Mouse (Mus musculus) forebrain, embryonic 10.5 days (tissue): ENCODE data around the gene Bcl6b. TPM values are rescaled to one million over a fixed set of nuclear protein-coding genes. Genes with fewer than 3 reads are reported as not detected.

ENCODE experiments used
- DNase-seq: peaks from one replicate; pipeline ENCODE4 v3.0.0-alpha.2; 2017; ENCODE audit warnings: low spot score; ENCODE audit errors: extremely low spot score
- H3K27ac ChIP-seq: fragments of 300-500 bp; sonication (generic); 2 replicates; pipeline ENCODE4 v1.5.1; 2016; ENCODE audit warnings: mild to moderate bottlenecking
- H3K27me3 ChIP-seq: fragments of 300-500 bp; sonication (generic); 2 replicates; pipeline ENCODE4 v1.6.1; 2016; ENCODE audit warnings: mild to moderate bottlenecking; ENCODE audit not compliant: poor library complexity, severe bottlenecking
- H3K36me3 ChIP-seq: fragments of 300-500 bp; sonication (generic); replicated peaks from 2 replicates; pipeline ENCODE4 v1.6.1; 2016; ENCODE audit warnings: mild to moderate bottlenecking, moderate library complexity
- H3K4me1 ChIP-seq: fragments of 300-500 bp; sonication (generic); 2 replicates; pipeline ENCODE4 v1.6.1; 2016
- H3K4me3 ChIP-seq: fragments of 300-500 bp; sonication (generic); 2 replicates; pipeline ENCODE4 v1.5.1; 2016; ENCODE audit warnings: mild to moderate bottlenecking, moderate library complexity
- H3K9me3 ChIP-seq: fragments of 300-500 bp; sonication (generic); 2 replicates; pipeline ENCODE4 v1.6.1; 2016; ENCODE audit warnings: mild to moderate bottlenecking, moderate library complexity
- WGBS: fragments of 180-500 bp; shearing (Covaris S2); methylation state at CpG from one replicate; pipeline ENCODE4 v1.1.7; 2016; 5-methylcytosine and 5-hydroxymethylcytosine counted together
- polyA plus RNA-seq: library from polyadenylated mRNA; unstranded; fragments of >200 nt; fragmentation: Nextera tagmentation; extraction: Ambion mirVana; gene quantifications from 2 replicates; pipeline ENCODE4 v1.2.1, GENCODE M21; 2016

Bcl6b gene
- polyA plus RNA-seq, 1 experiment from 2014 or later: 4.5 TPM

GRCm38 (mm10) chr11:70227661-70228245, 1.8 kb downstream of the Bcl6b start:
- Histone ChIP-seq H3K4me1 (peaks cover 56% of the 10 kb centered on the region), H3K27ac (no peak overlapping the region), H3K9me3 (no peaks in the 10 kb centered on the region), H3K36me3 (no peaks in the 10 kb centered on the region), H3K4me3 (peak overlapping the region; percentile 39; the same call in 1 of the 2 replicates), H3K27me3 (peaks cover 89% of the 10 kb centered on the region)
- DNase-seq: no peak
- WGBS: 85% methylated on average over 4 of the region's 4 CpGs

DNA sequence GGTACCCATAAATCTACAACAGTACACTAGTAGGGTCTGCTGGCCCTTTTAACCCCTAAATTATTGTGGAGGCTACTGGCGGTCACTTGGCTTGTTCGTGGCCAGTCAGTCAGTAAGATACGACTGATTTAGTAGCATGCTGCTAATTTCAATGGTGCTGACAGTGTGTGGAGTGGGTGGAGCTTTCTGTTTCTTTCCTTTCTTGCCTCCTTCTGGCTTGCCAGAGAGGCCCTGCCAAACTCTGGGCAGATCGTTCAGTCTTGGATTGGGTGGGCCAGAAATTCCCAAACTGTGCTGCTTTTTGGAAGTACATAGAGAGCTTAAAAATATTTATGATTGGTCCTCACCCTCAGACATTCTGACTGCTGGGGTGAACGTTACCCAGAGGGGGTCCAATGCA, 2.5 kb downstream of the Bcl6b start:
- H3K4me3 ChIP-seq: peak overlapping the region; percentile 39
- 43% methylated on average over 5 of the region's 5 CpGs for WGBS

GRCm38 (mm10) chr11:70226602-70226890, 3.1 kb downstream of the Bcl6b start:
- H3K4me3 ChIP-seq: peak overlapping the region; percentile 39
- H3K9me3 ChIP-seq: no peaks in the 10 kb centered on the region
- H3K36me3 ChIP-seq: no peaks in the 10 kb centered on the region
- WGBS: 3% methylated on average over 18 of the region's 18 CpGs
- no peak for DNase-seq
- peaks cover 92% of the 10 kb centered on the region for H3K27me3 ChIP-seq
- H3K4me1 ChIP-seq: peaks cover 57% of the 10 kb centered on the region
- H3K27ac ChIP-seq: peak overlapping the region; percentile 35; the same call in 1 of the 2 replicates

More for the DNA sequence above, 2.5 kb downstream of the Bcl6b start:
- H3K27me3 ChIP-seq: peaks cover 92% of the 10 kb centered on the region
- DNase-seq: no peak
- H3K36me3 ChIP-seq: no peaks in the 10 kb centered on the region
- no peaks in the 10 kb centered on the region for H3K9me3 ChIP-seq
- H3K4me1 ChIP-seq: peaks cover 54% of the 10 kb centered on the region
- H3K27ac ChIP-seq: no peak overlapping the region

DNA sequence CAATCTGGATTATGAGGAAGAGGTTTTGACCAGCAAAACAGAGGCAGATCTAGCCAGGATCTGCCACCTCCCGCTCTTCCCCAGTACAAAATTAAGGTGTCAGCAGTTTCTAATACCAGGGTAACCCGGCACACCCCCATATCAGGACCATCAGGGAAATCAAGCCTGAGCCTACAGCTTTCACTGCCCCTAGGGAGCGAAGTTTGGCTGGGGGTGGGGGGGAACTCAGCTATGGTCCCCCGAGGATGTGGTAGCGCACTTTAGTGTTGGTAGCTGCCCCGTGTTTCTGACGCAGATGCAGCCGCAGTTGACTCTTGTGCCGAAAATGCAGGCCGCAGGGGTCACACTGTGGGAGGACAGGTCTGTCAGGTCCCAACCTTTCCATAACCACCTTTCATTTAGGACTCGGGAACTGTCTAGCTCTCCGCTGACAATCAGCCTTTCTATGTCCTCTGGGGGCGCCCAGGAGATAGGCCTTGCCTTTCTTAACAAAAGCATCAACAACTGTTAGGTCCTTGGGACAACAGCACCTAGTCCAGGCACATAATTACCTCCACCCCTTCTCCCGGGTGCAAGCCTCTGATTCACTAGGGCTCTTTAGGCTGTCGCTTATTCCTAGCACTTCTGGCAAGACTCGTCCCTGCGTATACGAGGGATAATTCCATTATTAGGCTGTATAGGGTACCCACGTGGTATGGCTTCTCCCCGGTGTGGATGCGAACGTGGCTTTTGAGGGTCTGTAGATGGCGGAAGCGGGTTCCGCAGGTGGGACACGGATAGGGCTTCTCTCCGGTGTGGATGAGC, 3.6 kb downstream of the Bcl6b start:
- WGBS: 17% methylated on average over 27 of the region's 27 CpGs
- H3K9me3 ChIP-seq: no peaks in the 10 kb centered on the region
- H3K27ac ChIP-seq: peak overlapping the region; percentile 35; the same call in 1 of the 2 replicates
- peaks cover 87% of the 10 kb centered on the region for H3K27me3 ChIP-seq
- H3K36me3 ChIP-seq: no peaks in the 10 kb centered on the region
- DNase-seq: peak; percentile 23
- peaks cover 63% of the 10 kb centered on the region for H3K4me1 ChIP-seq
- peak overlapping the region; percentile 39 for H3K4me3 ChIP-seq

DNA sequence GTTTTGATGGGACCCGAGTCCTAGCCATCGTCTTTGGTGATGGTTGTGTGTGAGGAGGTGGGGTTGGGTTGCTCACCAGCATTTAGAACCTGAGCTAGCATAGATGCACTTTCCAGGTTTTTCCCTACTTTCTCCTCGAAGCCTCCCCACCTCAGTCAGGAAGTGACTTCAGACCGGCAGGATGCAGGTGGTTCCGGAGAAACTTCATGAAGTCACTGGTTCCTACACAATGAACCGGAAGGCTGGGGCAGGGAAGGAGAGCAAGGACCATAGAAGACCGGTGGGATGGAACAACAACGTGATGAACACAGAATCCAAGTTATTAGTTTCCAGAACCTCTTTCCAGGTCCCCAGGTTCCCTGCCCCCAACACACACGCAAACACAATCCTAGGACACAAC, 5.9 kb downstream of the Bcl6b start:
- no peak for DNase-seq
- Histone ChIP-seq H3K4me1 (peaks cover 64% of the 10 kb centered on the region), H3K4me3 (no peak overlapping the region), H3K9me3 (no peaks in the 10 kb centered on the region), H3K27me3 (peaks cover 79% of the 10 kb centered on the region), H3K27ac (no peak overlapping the region), H3K36me3 (peaks cover under 1% of the 10 kb centered on the region; the same call in 1 of the 2 replicates)
- 87% methylated on average over 9 of the region's 9 CpGs for WGBS

- DNase-seq: no peak
- peak overlapping the region; percentile 65 for H3K4me3 ChIP-seq
- peak overlapping the region; percentile 90 for H3K27ac ChIP-seq
- no peaks in the 10 kb centered on the region for H3K9me3 ChIP-seq
- H3K27me3 ChIP-seq: peaks cover 79% of the 10 kb centered on the region
- peaks cover 54% of the 10 kb centered on the region for H3K4me1 ChIP-seq
- H3K36me3 ChIP-seq: peaks cover 19% of the 10 kb centered on the region
- 10% methylated on average over 14 of the region's 14 CpGs for WGBS
Observed at GRCm38 (mm10) chr11:70221603-70222500, 7.7 kb downstream of the Bcl6b start.

DNA sequence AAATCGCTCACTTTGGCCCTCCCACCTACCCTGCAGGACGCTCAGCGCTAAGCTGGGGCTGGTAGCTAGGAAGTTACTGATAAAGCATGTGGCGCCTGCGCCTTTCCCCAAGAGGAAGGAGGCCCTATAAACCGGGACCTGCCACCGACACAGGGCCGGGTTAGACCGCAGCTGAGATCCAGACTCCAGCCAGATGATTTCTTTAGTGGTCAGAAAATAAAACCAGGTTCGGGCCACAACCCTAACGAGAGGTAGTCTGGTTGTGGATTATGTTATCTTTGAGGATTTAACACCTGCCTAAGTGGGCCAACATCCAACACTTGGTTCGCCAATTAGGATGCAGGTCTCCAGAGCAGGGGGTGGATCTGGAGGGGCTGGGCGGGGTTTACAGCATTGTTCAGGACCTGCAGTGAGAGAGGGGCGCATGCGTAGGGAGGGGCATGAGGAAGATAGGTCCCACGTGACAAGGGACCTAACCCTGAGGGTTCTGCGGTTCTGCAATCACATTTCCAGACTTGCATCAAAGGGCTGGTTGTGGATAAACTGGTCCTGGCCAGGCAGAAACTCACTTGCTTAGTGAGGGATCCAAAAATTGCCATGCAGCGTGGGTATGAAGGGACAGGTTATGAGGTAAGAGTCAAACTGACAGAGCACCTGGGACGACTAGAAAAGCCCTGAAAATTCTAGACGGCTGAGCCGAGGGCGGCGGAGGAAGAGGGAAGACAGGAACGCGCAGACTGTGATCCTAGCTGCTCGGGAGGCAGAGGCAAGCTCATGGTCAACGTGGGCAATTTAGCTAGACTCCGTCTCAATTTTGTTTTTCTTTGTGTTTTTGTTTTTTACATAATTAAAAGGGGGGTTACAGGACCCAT, 8.6 kb downstream of the Bcl6b start, which contains the start of gene Slc16a13:
Gene Slc16a13, minus strand, starts transcription at position 334 of the 872 bp plus-strand sequence.
- under 1% methylated on average over 28 of the region's 28 CpGs for WGBS

GRCm38 (mm10) chr11:70220323-70220722, 9.3 kb downstream of the Bcl6b start:
- Histone ChIP-seq H3K9me3 (no peaks in the 10 kb centered on the region), H3K27ac (peak overlapping the region; percentile 90), H3K36me3 (peaks cover 23% of the 10 kb centered on the region), H3K27me3 (peaks cover 79% of the 10 kb centered on the region), H3K4me3 (peak overlapping the region; percentile 65), H3K4me1 (peaks cover 49% of the 10 kb centered on the region)
- DNase-seq: no peak
- WGBS: under 1% methylated on average over 24 of the region's 24 CpGs

More for the DNA sequence above, 8.6 kb downstream of the Bcl6b start, which contains the start of gene Slc16a13:
- H3K27me3 ChIP-seq: peaks cover 79% of the 10 kb centered on the region
- peaks cover 23% of the 10 kb centered on the region for H3K36me3 ChIP-seq
- H3K4me3 ChIP-seq: peak within 1 kb of the TSS; percentile 65
- DNase-seq: peak; percentile 95
- no peaks in the 10 kb centered on the region for H3K9me3 ChIP-seq
- H3K4me1 ChIP-seq: peaks cover 45% of the 10 kb centered on the region
- peak within 1 kb of the TSS; percentile 90 for H3K27ac ChIP-seq

GRCm38 (mm10) chr11:70219873-70220272, 9.7 kb downstream of the Bcl6b start:
- Histone ChIP-seq H3K27me3 (peaks cover 79% of the 10 kb centered on the region), H3K4me3 (peak overlapping the region; percentile 65), H3K4me1 (peaks cover 53% of the 10 kb centered on the region), H3K36me3 (peaks cover 23% of the 10 kb centered on the region), H3K27ac (peak overlapping the region; percentile 90), H3K9me3 (no peaks in the 10 kb centered on the region)
- WGBS: 58% methylated on average over 7 of the region's 7 CpGs
- DNase-seq: no peak

DNA sequence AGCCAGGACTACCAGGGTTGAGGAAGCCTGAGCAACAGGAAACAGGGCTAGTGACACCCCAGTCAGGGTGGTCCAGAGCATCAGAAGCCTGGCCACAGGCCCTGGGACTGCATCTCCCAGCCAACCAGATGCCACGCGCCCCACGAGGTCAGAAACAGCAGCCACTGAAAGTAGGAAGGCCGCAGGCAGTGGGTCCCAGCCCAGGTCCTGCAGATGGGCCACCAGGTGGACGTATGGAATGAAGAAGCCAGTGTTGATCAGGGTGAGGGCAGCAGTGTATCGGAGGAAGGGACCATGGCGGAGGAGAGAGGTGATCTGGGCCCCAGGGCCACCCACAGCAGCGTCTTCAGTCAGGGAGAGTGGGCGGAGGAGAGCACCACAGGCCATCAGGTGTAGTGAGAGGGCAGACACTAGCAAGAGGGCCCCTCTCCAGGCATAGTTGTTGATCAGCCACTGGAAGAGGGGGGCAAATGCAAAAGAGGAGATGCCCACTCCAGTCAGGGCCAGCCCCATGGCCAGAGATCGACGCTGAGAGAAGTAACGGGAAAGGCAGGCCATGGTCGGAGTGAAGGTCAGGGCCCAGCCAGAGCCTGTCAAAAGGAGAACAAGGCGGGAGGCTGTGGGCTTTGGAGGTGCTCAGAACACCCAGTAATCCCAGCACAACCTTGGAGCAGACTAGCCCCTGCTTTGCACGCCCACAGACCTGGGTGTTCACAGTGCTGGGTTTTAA, 10.7 kb downstream of the Bcl6b start:
- peaks cover 23% of the 10 kb centered on the region for H3K36me3 ChIP-seq
- 87% methylated on average over 15 of the region's 15 CpGs for WGBS
- H3K27me3 ChIP-seq: peaks cover 79% of the 10 kb centered on the region
- no peak overlapping the region for H3K27ac ChIP-seq
- no peak for DNase-seq
- H3K9me3 ChIP-seq: no peaks in the 10 kb centered on the region
- H3K4me1 ChIP-seq: peaks cover 63% of the 10 kb centered on the region
- H3K4me3 ChIP-seq: peak overlapping the region; percentile 65

GRCm38 (mm10) chr11:70218039-70218438, 11.6 kb downstream of the Bcl6b start:
- Histone ChIP-seq H3K4me3 (no peak overlapping the region), H3K27ac (no peak overlapping the region), H3K27me3 (peaks cover 81% of the 10 kb centered on the region), H3K9me3 (no peaks in the 10 kb centered on the region), H3K36me3 (peaks cover 23% of the 10 kb centered on the region), H3K4me1 (peaks cover 71% of the 10 kb centered on the region)
- WGBS: 92% methylated on average over 4 of the region's 4 CpGs
- DNase-seq: no peak
